Mouse (Mus musculus) bone marrow macrophage, adult 2 months (primary cell): ENCODE data around the gene Prlr. TPM values are rescaled to one million over a fixed set of nuclear protein-coding genes. Genes with fewer than 3 reads are reported as not detected.

Experiments
- H3K27ac ChIP-seq: 2 replicates; pipeline ENCODE4 v1.5.1; 2012; ENCODE audit warnings: low read depth, low read length; ENCODE audit not compliant: insufficient read depth
- H3K4me1 ChIP-seq: 2 replicates; pipeline ENCODE4 v1.6.1; 2012; ENCODE audit warnings: low read length; ENCODE audit not compliant: control insufficient read depth, insufficient read depth
- H3K4me3 ChIP-seq: 2 replicates; pipeline ENCODE4 v1.5.1; 2012; ENCODE audit warnings: mild to moderate bottlenecking, low read length, moderate library complexity; ENCODE audit not compliant: insufficient read depth
- CTCF ChIP-seq: IDR thresholded peaks from 2 replicates; pipeline ENCODE4 v1.5.1; 2012; ENCODE audit warnings: low read depth, mild to moderate bottlenecking, low read length, moderate library complexity
- POLR2A ChIP-seq: IDR thresholded peaks from 2 replicates; pipeline ENCODE4 v1.6.1; 2012; ENCODE audit warnings: mild to moderate bottlenecking, low read depth, low read length, borderline replicate concordance
- polyA plus RNA-seq: library from polyadenylated mRNA; stranded (reverse); fragments of >200 nt; gene quantifications from 2 replicates; pipeline ENCODE4 v1.2.4, GENCODE M21; 2012; ENCODE audit not compliant: missing spikeins, insufficient read depth, insufficient read length

The Prlr gene
- polyA plus RNA-seq, 1 experiment: not detected

DNA sequence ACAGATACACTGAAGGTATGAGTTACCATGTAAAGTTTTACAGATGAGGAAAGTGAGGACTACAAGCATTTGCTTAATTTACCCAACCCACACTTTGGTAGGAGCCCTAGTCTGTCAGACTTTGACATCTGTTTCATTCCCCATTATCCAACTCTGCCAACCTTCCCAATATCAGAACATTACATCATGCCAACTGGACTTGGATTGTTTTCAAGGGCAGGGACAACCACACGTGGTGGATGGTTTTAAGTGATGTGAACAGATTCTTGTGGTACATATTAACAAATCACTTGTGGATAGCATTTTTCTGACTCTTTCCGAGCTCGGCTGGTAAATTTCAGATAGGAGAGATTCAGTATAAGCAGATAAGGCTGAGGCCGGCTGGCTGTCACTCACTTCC lies 3.7 kb downstream of the Prlr start:
- no peak for TF ChIP-seq POLR2A
- no peak for TF ChIP-seq CTCF
- H3K4me3 ChIP-seq: no peak overlapping the region
- H3K27ac ChIP-seq: no peak overlapping the region
- no peaks in the 10 kb centered on the region for H3K4me1 ChIP-seq

GRCm38 (mm10) chr15:10192101-10192630 lies 15.1 kb downstream of the Prlr start:
- no peak overlapping the region for H3K27ac ChIP-seq
- TF ChIP-seq CTCF: no peak
- no peak for TF ChIP-seq POLR2A
- no peak overlapping the region for H3K4me3 ChIP-seq
- H3K4me1 ChIP-seq: no peaks in the 10 kb centered on the region

- H3K4me3 ChIP-seq: no peak overlapping the region
- no peaks in the 10 kb centered on the region for H3K4me1 ChIP-seq
- no peak for TF ChIP-seq CTCF
- no peak for TF ChIP-seq POLR2A
- no peak overlapping the region for H3K27ac ChIP-seq
Measured at GRCm38 (mm10) chr15:10200991-10201390, 24.0 kb downstream of the Prlr start.

DNA sequence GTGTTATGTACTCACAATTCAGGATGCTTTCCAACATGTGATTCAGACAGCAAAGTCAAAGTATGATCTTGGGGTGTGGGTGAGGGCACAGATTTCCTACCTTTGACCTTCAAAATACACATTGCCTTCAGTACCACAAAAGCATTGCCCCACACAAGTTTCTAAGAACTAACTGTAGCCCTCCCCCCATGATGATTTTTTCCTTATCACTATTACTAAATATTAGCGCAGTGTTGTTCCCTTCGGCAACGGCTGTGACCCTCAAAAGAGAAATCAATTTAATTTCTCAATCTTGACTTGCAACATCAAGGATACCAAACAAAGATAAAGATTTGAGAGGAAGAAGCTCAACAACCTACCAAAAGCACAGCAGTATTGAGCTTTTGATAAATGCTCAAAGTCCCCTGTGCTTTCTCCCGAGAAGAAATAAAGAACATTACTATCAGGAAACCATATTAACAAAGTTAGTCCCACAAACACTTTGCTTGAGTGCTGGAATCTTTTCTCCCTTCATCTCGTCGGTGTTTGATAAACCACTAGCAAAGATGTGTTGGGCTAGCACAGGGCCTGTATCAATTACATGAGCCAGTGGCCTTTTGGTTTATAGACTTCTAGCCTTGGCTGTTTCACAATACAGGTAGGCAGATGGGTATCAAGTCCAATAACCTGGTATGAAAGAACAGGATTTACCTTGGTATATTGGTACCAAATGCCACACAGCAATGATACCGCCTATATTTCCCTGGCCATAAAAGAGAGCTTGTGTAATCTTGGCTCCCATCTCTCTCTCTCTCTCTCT lies 25.7 kb downstream of the Prlr start:
- TF ChIP-seq CTCF (no peak), POLR2A (no peak)
- no peak overlapping the region for H3K27ac ChIP-seq

DNA sequence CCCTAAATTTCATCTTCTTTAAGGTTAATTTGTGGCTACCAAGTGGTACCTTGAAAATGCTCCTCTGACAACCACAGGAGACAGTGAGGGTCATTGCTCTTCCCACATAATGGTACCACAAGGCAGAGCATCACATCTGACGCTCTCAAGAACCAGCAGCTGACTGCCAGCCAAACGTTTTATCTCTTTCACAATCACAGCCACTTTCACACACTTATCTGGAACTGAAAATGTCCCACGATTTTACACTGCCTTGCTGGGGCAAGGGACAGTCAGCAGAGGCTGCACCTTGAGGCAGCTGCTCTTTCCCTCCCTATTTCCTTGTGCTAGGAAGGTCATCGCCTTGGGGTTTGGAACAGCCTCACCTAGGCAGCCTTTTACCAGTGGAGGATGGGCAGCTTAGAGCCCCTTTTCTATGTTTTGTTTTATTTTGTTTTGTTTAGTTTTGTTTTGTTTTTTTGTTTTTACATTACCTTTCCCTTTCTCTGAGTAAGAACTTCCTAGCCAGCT lies 33.3 kb downstream of the Prlr start:
- TF ChIP-seq POLR2A (no peak), CTCF (no peak)
- Histone ChIP-seq H3K4me3 (no peak overlapping the region), H3K27ac (no peak overlapping the region)

More for the DNA sequence above, 25.7 kb downstream of the Prlr start:
- H3K4me3 ChIP-seq: no peak overlapping the region
- H3K4me1 ChIP-seq: no peaks in the 10 kb centered on the region

DNA sequence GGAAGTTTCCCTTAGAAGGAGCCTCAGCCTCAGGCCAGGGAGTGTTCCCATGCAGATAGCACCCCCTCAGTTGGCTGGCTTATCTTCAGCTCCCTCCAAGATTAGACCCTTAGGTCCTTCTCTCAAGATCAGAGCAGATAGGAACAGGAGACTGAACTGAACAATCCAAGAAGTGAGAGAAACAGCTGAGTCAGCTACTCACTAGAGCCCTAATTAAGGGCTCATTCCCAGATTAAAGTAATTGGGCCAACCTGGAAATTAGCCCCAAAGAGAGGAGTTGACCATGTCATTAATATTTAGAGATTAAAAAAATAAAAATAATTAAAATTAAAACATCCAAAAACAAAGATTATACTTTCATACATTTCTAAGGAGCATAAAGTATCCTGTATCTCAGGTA lies 35.0 kb downstream of the Prlr start:
- TF ChIP-seq POLR2A (no peak), CTCF (no peak)
- Histone ChIP-seq H3K4me3 (no peak overlapping the region), H3K27ac (no peak overlapping the region), H3K4me1 (no peaks in the 10 kb centered on the region)

More for the DNA sequence above, 33.3 kb downstream of the Prlr start:
- H3K4me1 ChIP-seq: no peaks in the 10 kb centered on the region

DNA sequence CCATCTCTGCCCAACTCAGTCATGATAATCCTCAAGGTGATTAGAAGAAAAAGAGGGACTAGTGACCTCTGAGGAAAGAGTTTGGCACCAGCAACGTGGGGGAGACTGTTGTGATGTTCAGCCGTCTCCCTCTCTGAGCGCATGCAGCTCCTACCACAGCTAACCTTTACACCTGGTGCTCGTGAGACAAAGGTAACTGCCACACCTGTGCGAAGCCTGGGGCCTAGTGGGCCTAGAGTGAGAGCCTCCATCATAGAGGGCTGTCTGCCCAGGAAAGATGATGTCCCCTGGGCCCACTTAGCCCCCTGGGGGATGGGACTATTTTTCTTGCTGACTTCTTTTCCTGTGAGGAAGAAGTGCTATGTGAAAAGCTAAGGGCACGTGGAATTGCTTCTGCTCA lies 36.2 kb downstream of the Prlr start:
- H3K4me1 ChIP-seq: no peaks in the 10 kb centered on the region
- H3K27ac ChIP-seq: no peak overlapping the region
- TF ChIP-seq POLR2A (no peak), CTCF (no peak)
- no peak overlapping the region for H3K4me3 ChIP-seq

DNA sequence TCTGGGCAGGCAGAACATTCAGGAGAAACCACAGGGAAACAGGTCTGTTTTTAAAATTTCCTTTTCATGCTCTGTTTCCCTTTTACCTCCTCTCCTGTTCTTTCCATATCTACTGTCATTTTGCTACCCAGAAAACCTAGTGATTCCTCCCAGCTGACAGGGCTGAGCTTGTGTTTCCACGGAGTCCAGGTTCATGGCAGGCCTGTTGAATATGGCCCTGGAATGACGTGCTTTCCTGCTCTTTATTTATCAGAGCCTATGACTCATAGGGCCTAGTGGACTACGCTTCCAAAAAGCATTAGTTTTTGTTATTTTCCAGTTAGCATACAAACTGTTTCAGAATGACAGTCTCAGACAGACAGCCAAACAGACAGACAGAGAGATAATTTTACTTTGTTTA lies 36.7 kb downstream of the Prlr start:
- no peak overlapping the region for H3K27ac ChIP-seq
- TF ChIP-seq POLR2A (no peak), CTCF (no peak)
- no peak overlapping the region for H3K4me3 ChIP-seq
- no peaks in the 10 kb centered on the region for H3K4me1 ChIP-seq

- Histone ChIP-seq H3K4me1 (no peaks in the 10 kb centered on the region), H3K4me3 (no peak overlapping the region), H3K27ac (no peak overlapping the region)
- no peak for TF ChIP-seq POLR2A
Measured at GRCm38 (mm10) chr15:10215719-10216118, 38.7 kb downstream of the Prlr start.

GRCm38 (mm10) chr15:10216189-10216588 lies 39.2 kb downstream of the Prlr start:
- no peak for TF ChIP-seq CTCF
- no peak for TF ChIP-seq POLR2A
- Histone ChIP-seq H3K4me1 (no peaks in the 10 kb centered on the region), H3K27ac (no peak overlapping the region), H3K4me3 (no peak overlapping the region)
